Mouse (Mus musculus): ENCODE measurements around the gene Cdk5r1. TPM values are rescaled to one million over a fixed set of nuclear protein-coding genes. Genes with fewer than 3 reads are reported as not detected.

Cdk5r1 gene
- polyA plus RNA-seq, 2 experiments from 2014 or later = 0.89 to 0.98 TPM

DNA sequence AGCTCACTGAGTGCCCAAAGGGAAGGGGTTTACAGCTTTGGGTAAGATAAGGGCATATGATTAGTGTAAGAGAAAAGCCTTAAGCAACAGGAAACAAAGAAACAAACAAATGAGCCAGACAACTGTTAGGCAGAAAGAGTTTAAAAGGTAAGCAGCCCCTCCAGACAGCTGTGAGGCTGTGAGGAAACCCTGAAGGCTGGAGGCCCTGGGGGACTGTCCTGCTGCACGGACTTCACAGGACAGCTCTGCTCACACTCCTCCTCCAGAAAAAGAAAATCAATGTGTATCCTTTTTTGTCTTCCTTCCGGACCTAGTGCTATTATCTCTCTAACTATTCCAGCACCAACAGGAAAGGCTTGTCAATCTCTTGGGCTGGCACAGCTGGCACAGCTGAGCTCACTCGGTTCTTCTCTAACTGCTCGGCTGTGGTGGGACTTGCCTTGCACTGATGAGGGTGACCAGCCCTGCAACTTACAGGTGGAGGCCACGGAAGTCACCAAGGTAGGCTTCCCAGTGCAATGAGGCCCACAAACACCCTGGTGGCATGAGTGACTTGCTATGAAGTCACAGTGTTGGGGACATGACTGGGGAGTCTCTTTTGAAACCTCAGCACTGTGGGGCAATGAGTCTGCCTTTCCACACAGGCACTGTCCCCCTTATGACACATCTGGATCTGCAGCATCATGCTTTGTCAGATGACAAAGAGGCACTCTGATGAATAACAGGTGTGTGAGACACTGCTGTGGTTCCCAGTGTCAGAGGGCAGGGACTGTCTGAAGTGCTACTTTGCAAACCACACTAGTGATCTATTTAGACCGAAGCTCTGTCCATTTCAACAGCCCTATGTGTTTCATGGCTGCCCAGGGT is 27.9 kb downstream of the Cdk5r1 start:
- ATAC-seq = no peak

GRCm38 (mm10) chr11:80505581-80505980 is 28.8 kb downstream of the Cdk5r1 start:
- ATAC-seq = no peak

- ATAC-seq = no peak
These were observed 29.7 kb downstream of the Cdk5r1 start for GRCm38 (mm10) chr11:80506483-80506882.

DNA sequence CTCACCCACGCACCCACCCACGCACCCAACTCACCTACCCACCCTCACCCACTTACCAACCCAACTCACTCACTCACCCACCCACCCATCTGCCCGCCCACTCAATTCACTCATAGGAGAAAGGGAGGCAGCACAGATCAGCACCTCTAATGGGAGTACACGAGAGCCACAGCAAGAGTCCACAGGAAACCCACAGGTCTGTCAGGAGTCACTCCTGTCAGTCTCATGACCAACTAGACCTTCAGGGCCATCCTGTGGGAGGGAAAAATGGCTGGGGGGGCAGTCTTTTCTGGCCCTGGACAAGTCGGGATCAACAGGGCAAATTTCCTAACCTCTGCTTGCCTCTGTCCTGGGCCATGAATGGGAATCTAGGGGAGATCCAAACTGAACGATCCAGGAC is 31.0 kb downstream of the Cdk5r1 start:
- no peak for ATAC-seq

DNA sequence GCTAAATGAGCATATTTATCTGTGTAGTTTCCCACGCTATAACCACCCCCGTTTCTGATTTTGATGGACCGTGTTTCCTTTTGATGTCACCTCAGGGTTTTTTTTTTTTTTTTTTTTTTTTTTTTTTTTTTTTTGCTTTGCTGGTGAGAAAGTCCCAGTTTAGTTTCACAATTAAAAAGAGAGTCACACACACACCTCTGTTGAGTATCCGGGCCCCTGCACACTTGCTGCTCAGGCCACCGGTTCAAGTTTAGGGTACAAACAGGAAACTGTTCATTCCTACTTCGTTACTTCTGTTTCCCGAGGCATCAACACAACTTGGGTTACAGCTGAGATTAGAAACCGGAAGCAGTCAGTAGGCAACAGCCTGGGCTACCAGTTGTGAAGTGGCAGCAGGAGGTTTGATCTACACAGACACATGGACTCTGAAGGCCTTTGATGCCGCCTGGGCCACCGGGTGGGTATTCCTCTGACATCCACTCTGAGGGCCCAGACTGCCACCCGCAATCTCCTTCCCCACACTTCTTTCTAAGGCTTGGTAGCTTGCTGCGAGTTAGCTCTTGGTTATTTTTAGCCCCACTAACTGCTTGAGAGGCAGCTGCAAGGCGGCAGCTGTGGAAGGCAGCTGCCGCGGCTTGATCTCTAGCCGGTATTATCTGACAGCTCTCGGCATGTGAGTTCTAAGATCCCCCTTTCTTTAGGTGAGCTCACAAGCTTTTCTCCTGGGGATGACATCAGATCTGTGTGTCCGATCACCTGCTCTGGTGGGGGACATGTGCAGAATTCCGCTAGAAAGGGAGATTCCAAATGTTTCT is 31.7 kb downstream of the Cdk5r1 start:
- ATAC-seq = peak; percentile 77

- no peak for ATAC-seq
These were observed 32.3 kb downstream of the Cdk5r1 start for GRCm38 (mm10) chr11:80509176-80509506.

DNA sequence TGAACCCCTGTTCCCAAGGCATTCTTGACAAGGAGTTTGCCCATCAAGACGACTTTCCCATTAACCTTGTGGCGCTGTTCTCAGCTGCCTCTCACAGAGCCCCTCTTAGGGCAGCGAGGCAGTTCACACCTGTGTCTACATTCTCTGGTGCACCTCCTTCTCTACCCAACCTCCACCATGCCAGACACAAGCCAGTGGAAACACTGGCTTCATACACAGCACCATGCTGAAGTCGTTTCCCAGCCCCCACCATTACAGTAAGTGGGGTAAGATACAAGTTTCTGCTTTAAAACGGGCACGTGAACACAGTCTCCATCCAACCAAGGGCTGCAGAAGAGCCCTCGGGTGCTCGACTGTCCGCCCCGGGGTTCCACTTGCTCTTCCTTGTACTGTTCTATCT is 33.3 kb downstream of the Cdk5r1 start:
- ATAC-seq = no peak

GRCm38 (mm10) chr11:80512313-80513056 is 35.7 kb downstream of the Cdk5r1 start:
- ATAC-seq = no peak

GRCm38 (mm10) chr11:80513796-80514195 is 37.0 kb downstream of the Cdk5r1 start:
- peak; percentile 34 for ATAC-seq

GRCm38 (mm10) chr11:80515346-80515745 is 38.5 kb downstream of the Cdk5r1 start:
- no peak for ATAC-seq

DNA sequence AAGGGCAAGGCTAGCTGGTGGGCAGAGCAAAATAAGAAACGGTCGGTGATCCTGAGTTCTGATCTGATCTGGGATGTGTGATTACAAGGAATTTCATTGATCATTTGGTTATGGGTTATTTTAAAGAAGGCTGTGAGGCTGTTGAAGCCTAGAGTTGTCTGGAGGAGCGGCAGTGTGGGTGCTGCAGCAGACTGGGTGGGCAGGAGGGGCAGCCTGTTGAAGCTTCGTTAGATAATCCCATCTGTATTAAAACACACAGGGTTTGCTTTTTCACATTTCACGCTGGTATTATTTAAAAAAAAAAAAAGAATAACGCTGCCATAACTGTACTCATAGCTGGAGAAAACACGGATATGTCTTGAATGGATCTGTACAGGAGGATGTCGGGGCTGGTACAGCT is 39.1 kb downstream of the Cdk5r1 start:
- ATAC-seq = no peak

DNA sequence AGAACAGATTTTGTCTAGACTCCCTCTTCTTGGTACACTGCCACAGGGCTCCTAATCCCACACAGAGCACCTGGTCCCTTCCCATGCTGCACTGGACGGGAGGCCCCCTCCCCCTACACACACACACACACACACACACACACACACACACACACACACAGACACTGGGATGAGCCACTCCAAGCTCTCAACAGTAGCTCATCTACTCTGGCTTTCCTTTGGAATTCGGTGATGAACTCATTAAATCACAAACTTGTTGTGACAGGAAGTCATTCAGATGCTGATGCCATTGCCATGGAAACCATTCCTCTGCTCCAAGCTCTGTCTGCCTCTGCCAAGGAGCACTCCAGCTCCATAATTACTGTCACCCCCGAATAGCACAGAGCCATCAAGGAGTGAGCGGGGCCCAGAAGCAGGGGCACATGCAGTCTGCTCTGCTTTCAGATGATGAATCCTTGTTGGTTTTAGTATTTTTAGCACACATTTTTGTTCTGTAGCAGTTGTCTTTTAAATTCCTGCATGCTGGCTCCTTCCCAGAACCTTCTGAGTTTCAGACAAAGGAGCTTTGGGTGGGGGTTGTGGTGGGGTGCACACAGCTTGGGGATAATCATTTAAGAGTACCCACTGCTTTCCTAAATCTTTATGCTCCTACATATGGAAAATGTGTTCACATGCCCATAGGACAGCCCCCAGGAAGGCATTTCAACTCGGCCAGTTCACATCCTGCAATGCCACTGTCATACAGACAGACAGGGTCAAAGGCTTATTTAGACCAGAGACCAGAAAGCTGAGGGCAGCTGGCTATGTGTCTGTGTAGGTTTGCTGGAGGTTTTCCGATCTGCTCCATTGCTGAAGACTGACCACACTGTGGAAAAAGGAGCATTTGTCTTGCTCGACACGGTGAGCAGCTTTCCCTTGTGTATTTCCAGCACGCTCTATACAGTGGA is 41.9 kb downstream of the Cdk5r1 start:
- ATAC-seq = no peak

DNA sequence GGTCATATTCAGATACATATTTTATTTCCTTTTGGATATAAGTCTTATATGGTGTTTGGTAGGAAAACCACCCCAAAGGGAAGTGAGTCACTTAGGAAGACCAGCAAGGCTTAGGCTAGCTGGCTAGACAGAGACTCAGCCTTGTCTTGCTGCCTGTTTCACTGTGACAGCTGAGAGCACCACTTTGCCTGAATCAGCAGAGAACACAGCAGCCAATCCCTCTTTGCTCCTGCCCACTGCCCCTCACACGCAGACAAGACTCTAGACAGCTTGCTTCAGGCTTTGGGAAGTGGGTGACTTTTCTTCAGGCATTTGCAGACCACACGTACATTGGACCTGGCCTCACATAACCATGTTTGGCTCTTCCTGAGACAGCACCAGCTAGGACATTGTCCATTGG is 44.3 kb downstream of the Cdk5r1 start:
- no peak for ATAC-seq

GRCm38 (mm10) chr11:80522852-80523251 is 46.0 kb downstream of the Cdk5r1 start:
- ATAC-seq = no peak

GRCm38 (mm10) chr11:80523410-80523809 is 46.6 kb downstream of the Cdk5r1 start:
- ATAC-seq = no peak

DNA sequence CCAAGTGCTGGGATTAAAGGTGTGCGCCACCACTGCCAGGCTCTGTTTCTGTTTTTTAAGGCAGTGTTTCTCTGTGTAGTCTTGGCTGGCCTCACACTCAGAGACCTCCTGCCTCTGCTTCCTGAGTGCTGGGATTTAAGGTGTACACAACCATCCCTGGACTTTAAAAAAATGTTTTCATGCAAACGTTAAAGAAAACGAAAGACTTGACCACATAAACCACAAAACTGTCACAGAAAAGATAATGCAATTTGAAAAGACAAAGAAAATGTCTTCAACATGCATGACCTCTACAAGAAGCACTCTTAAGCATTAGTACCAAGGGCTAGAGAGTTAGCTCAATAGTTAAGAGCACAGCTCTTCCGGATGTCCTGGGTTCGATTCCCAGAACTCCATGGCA is 47.4 kb downstream of the Cdk5r1 start:
- no peak for ATAC-seq

GRCm38 (mm10) chr11:80527697-80528096 is 50.9 kb downstream of the Cdk5r1 start:
- no peak for ATAC-seq

DNA sequence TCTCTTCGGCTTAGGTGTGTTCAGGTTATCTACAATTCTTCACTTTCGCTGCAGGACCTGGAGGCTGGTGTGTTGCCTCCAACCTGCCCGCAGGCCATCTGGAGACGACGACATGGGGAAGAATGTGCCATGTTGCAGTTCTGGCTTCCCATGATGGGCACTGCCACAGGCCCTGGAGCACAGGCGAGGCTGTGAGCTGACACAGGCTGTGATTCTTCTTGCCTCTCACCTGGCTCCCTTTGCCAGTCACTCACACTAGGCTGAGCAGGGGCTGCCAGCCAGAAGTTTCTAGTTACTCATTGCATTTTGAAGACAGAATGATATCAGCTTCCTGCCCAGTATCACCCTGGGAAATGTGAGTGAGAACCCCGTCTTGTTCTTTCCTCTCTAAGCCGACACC is 52.3 kb downstream of the Cdk5r1 start:
- no peak for ATAC-seq
